Mouse (Mus musculus) c-Kit-positive CD71-positive TER-119-positive erythroid progenitor cells, embryonic 14.5 days (primary cell): ENCODE data around the gene Dgcr2.
A peak's percentile ranks its signal among the peaks of the same experiment; 100 is the strongest.

Experiments
- DNase-seq: peaks from one replicate; pipeline ENCODE4 v3.0.0-alpha.2; 2013; ENCODE audit warnings: low spot score

Dgcr2 gene

GRCm38 (mm10) chr16:17911052-17911595 lies 12.8 kb upstream of the Dgcr2 start, which contains the start of gene Ess2:
Ess2 (minus strand) TSS chr16:17911348.
- peak; percentile 97 for DNase-seq

- DNase-seq, result no peak
Measured at GRCm38 (mm10) chr16:17896091-17896490, 2.3 kb downstream of the Dgcr2 start.

- DNase-seq, result no peak
Measured at GRCm38 (mm10) chr16:17893923-17894322, 4.4 kb downstream of the Dgcr2 start, which contains the start of gene Tssk1. Tssk1 (plus strand) TSS chr16:17894223.

- DNase-seq, result no peak
Measured at GRCm38 (mm10) chr16:17892606-17893005, 5.8 kb downstream of the Dgcr2 start.

- peak; percentile 98 for DNase-seq
Measured at GRCm38 (mm10) chr16:17891567-17891959, 6.8 kb downstream of the Dgcr2 start, which contains the start of gene Gm20518. Gm20518 (minus strand) TSS chr16:17891671.

GRCm38 (mm10) chr16:17890917-17891566 lies 7.3 kb downstream of the Dgcr2 start:
- DNase-seq, result peak; percentile 54

- no peak for DNase-seq
Measured at GRCm38 (mm10) chr16:17890342-17890727, 8.0 kb downstream of the Dgcr2 start.

- no peak for DNase-seq
Measured at GRCm38 (mm10) chr16:17889689-17890341, 8.5 kb downstream of the Dgcr2 start.

- no peak for DNase-seq
Measured at GRCm38 (mm10) chr16:17884116-17884515, 14.2 kb downstream of the Dgcr2 start.

- DNase-seq, result no peak
Measured at GRCm38 (mm10) chr16:17882196-17882595, 16.2 kb downstream of the Dgcr2 start.

GRCm38 (mm10) chr16:17879571-17879970 lies 18.8 kb downstream of the Dgcr2 start:
- no peak for DNase-seq

- no peak for DNase-seq
Measured at GRCm38 (mm10) chr16:17876096-17876495, 22.3 kb downstream of the Dgcr2 start.

GRCm38 (mm10) chr16:17875174-17875573 lies 23.2 kb downstream of the Dgcr2 start:
- no peak for DNase-seq

GRCm38 (mm10) chr16:17872995-17873394 lies 25.4 kb downstream of the Dgcr2 start:
- no peak for DNase-seq

GRCm38 (mm10) chr16:17871248-17871647 lies 27.1 kb downstream of the Dgcr2 start:
- DNase-seq, result peak; percentile 56

- DNase-seq, result no peak
Measured at GRCm38 (mm10) chr16:17865770-17866169, 32.6 kb downstream of the Dgcr2 start.

- DNase-seq, result no peak
Measured at GRCm38 (mm10) chr16:17865293-17865692, 33.1 kb downstream of the Dgcr2 start.

- DNase-seq, result peak; percentile 29
Measured at GRCm38 (mm10) chr16:17858592-17858991, 39.8 kb downstream of the Dgcr2 start.

GRCm38 (mm10) chr16:17857157-17857556 lies 41.2 kb downstream of the Dgcr2 start:
- DNase-seq, result no peak

- DNase-seq, result no peak
Measured at GRCm38 (mm10) chr16:17853263-17853662, 45.1 kb downstream of the Dgcr2 start.

- no peak for DNase-seq
Measured at GRCm38 (mm10) chr16:17851860-17852259, 46.5 kb downstream of the Dgcr2 start.

- no peak for DNase-seq
Measured at GRCm38 (mm10) chr16:17851331-17851730, 47.0 kb downstream of the Dgcr2 start.

GRCm38 (mm10) chr16:17849486-17849885 lies 48.9 kb downstream of the Dgcr2 start:
- DNase-seq, result no peak
